Mouse (Mus musculus): ENCODE measurements around the gene H2-D1. TPM values are rescaled to one million over a fixed set of nuclear protein-coding genes. Genes with fewer than 3 reads are reported as not detected.

H2-D1 gene
- total and polyA plus RNA-seq, 3 experiments: 60.1 to 97.9 TPM; not detected in 1

DNA sequence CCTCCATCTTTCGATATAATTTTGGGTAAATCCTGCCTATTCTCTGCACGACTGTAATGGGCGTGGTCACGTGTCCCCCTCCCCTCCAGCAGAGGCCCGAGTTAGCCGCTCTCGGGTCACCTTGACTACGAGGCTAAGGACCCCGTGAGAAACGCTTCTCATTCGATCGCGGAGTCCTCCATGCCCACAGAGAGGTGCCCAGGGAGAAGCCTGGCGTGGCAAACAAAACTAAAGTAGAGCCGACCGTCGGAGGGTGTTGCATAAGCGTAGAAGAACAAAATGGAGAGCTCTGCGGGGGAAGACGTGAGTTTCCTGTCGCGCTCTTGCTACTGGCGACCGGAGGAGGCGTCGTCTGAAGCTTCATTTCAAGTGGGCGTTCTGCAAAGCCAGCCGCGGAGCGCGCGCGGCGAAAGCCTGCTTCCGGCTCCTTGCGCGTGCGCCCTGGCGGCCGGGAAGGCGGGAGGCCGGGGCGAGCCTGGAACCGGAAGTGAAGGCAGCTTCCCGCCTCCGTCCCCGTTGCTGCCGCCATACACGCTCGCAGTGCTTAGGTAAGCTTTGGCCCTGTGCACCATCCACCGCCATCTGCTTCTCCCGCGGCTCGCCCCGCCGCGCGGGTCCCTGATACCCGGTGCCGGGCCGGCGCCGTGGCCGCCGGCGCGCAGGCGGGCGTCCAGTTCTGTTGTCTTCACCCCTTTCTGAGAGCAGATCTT lies 21.1 kb upstream of the H2-D1 start, which contains the start of gene Ddx39b:
Gene Ddx39b (plus strand): TSS at position 442 of the 710 bp plus-strand sequence.
- no peaks in the 10 kb centered on the region for H3K9me3 ChIP-seq (replicated peaks; ENCODE audit: insufficient read depth, low read length)
- H3K27me3 ChIP-seq (ENCODE audit: control insufficient read depth in 1 of 2, insufficient read depth in 2 of 2, low read length in 2 of 2): no peaks in the 10 kb centered on the region
- peak within 1 kb of the TSS; percentile 79 to 95 for H3K4me3 ChIP-seq (ENCODE audit: control insufficient read depth in 1 of 2, insufficient read depth in 1 of 2, low read depth in 2 of 2, low read length in 2 of 2)
- peak within 1 kb of the TSS; percentile 98 for H3K27ac ChIP-seq (ENCODE audit: control insufficient read depth, low read depth, low read length)
- H3K4me1 ChIP-seq (ENCODE audit: control insufficient read depth in 1 of 2, insufficient read depth in 2 of 2, low read length in 2 of 2): peaks cover 5 to 28% of the 10 kb centered on the region in 2 experiments; a peak in 3 of 4 replicates
- peaks cover 17 to 31% of the 10 kb centered on the region in 2 experiments for H3K36me3 ChIP-seq (ENCODE audit: control insufficient read depth in 1 of 2, insufficient read depth in 2 of 2, low read length in 2 of 2)
- H3K79me2 ChIP-seq (ENCODE audit: control insufficient read depth, insufficient read depth, low read length, poor library complexity): peaks cover 49% of the 10 kb centered on the region
- peak within 1 kb of the TSS; percentile 96 for H3K9ac ChIP-seq (ENCODE audit: control insufficient read depth, low read depth, low read length, poor library complexity, severe bottlenecking)
- peak; percentile 97 for DNase-seq (ENCODE audit: low read depth, low spot score)
- TF ChIP-seq HCFC1 (IDR thresholded peaks at IDR 0.05; ENCODE audit: low read depth, low read length): peak; percentile 87
- TF ChIP-seq CTCF (IDR thresholded peaks at IDR 0.05 in 2 of 3, conservative IDR thresholded peaks at IDR 0.05 in 1 of 3; ENCODE audit: control insufficient read depth in 1 of 3, insufficient read depth in 1 of 3, low read depth in 2 of 3, low read length in 3 of 3, poor library complexity in 1 of 3, severe bottlenecking in 1 of 3): no peak
- peak; percentile 92 for TF ChIP-seq NRF1 (IDR thresholded peaks at IDR 0.05; ENCODE audit: insufficient read depth, low read depth, low read length, poor library complexity, severe bottlenecking)
- no peak for TF ChIP-seq MAFK (IDR thresholded peaks at IDR 0.05; ENCODE audit: borderline replicate concordance, low read depth, low read length)
- TF ChIP-seq RCOR1 (IDR thresholded peaks at IDR 0.05; ENCODE audit: low read depth, low read length): no peak
- TF ChIP-seq KAT2A (conservative IDR thresholded peaks at IDR 0.05; ENCODE audit: low read depth, low read length): peak; percentile 77
- TF ChIP-seq ZC3H11A (IDR thresholded peaks at IDR 0.05; ENCODE audit: low read depth, low read length): no peak
- TF ChIP-seq USF1 (IDR thresholded peaks at IDR 0.05; ENCODE audit: low read depth, low read length): peak; percentile 98
- no peak for TF ChIP-seq RAD21 (IDR thresholded peaks at IDR 0.05; ENCODE audit: low read depth, low read length)
- no peak for TF ChIP-seq JUND (IDR thresholded peaks at IDR 0.05; ENCODE audit: low read depth, low read length)
- no peak for TF ChIP-seq CHD1 (IDR thresholded peaks at IDR 0.05; ENCODE audit: low read depth, low read length)
- TF ChIP-seq USF2 (IDR thresholded peaks at IDR 0.05; ENCODE audit: borderline replicate concordance in 1 of 2, insufficient read depth in 1 of 2, low read depth in 1 of 2, low read length in 2 of 2): peak; percentile 40 to 84; a peak in 2 of 4 replicates
- TF ChIP-seq MAZ (IDR thresholded peaks at IDR 0.05; ENCODE audit: low read depth, low read length): 0 out of 2 replicates have a peak, but pooled peaks have one; percentile 6
- TF ChIP-seq MAX (IDR thresholded peaks at IDR 0.05; ENCODE audit: low read length): peak; percentile 99
- TF ChIP-seq TAL1 (IDR thresholded peaks at IDR 0.05; ENCODE audit: low read length): no peak
- peak; percentile 97 for TF ChIP-seq E2F4 (IDR thresholded peaks at IDR 0.05; ENCODE audit: borderline replicate concordance, low read depth, low read length)
- no peak for TF ChIP-seq GABPA (IDR thresholded peaks at IDR 0.05; ENCODE audit: low read depth, low read length)
- peak; percentile 95 for TF ChIP-seq ELF1 (IDR thresholded peaks at IDR 0.05; ENCODE audit: low read depth, low read length)
- TF ChIP-seq UBTF (IDR thresholded peaks at IDR 0.05; ENCODE audit: borderline replicate concordance, insufficient read depth, low read depth, low read length): no peak
- TF ChIP-seq POLR2A (IDR thresholded peaks at IDR 0.05; ENCODE audit: control insufficient read depth in 1 of 2, insufficient read depth in 1 of 2, low read depth in 1 of 2, low read length in 2 of 2, poor library complexity in 1 of 2): peak; percentile 31 to 85; a peak in 3 of 4 replicates
- TF ChIP-seq ETS1 (IDR thresholded peaks at IDR 0.05; ENCODE audit: low read depth, low read length): no peak
- TF ChIP-seq CHD2 (IDR thresholded peaks at IDR 0.05; ENCODE audit: low read length): no peak
- TF ChIP-seq MXI1 (IDR thresholded peaks at IDR 0.05; ENCODE audit: low read depth, low read length): peak; percentile 94
- TF ChIP-seq ZKSCAN1 (IDR thresholded peaks at IDR 0.05; ENCODE audit: low read depth, low read length): no peak
- TF ChIP-seq MYB (IDR thresholded peaks at IDR 0.05; ENCODE audit: low read depth, low read length): no peak
- TF ChIP-seq GATA1 (IDR thresholded peaks at IDR 0.05; ENCODE audit: low read depth, low read length): no peak
- no peak for TF ChIP-seq POLR2AphosphoS5 (IDR thresholded peaks at IDR 0.05; ENCODE audit: borderline replicate concordance, low read depth, low read length)
- 0 out of 2 replicates have a peak, but pooled peaks have one; percentile 51 for TF ChIP-seq POLR2AphosphoS2 (IDR thresholded peaks at IDR 0.05; ENCODE audit: low read length)
- peak; percentile 63 for TF ChIP-seq TCF12 (IDR thresholded peaks at IDR 0.05; ENCODE audit: low read depth, low read length)
- TF ChIP-seq ZNF384 (IDR thresholded peaks at IDR 0.05; ENCODE audit: low read depth, low read length): no peak
- TF ChIP-seq BHLHE40 (IDR thresholded peaks at IDR 0.05; ENCODE audit: borderline replicate concordance, low read depth, low read length): no peak
- TF ChIP-seq EP300 (IDR thresholded peaks at IDR 0.05; ENCODE audit: low read depth in 1 of 2, low read length in 2 of 2): no peak
- peak; percentile 77; the same call in 1 of the 2 replicates for TF ChIP-seq TBP (IDR thresholded peaks at IDR 0.05; ENCODE audit: low read depth, low read length)
- peak; percentile 86 for TF ChIP-seq NELFE (IDR thresholded peaks at IDR 0.05; ENCODE audit: low read depth, low read length)
- no peak for TF ChIP-seq SMC3 (IDR thresholded peaks at IDR 0.05; ENCODE audit: low read depth, low read length)
- TF ChIP-seq MEF2A (IDR thresholded peaks at IDR 0.05; ENCODE audit: extremely low read depth, insufficient replicate concordance, low read depth, low read length, poor library complexity, severe bottlenecking): no peak
